Mouse (Mus musculus) olfactory bulb, adult 2 months (tissue): ENCODE results near the gene Ccdc3.

Source experiments
- CTCF ChIP-seq: fragments of 200-500 bp; IDR thresholded peaks from 2 replicates; pipeline ENCODE4 v1.5.1; 2012; ENCODE audit warnings: low read depth, mild to moderate bottlenecking, low read length, moderate library complexity; ENCODE audit not compliant: insufficient read depth
- POLR2A ChIP-seq: fragments of 200-500 bp; IDR thresholded peaks from 2 replicates; pipeline ENCODE4 v1.6.1; 2012; ENCODE audit warnings: mild to moderate bottlenecking, low read depth, low read length, moderate library complexity; ENCODE audit not compliant: insufficient read depth

- TF ChIP-seq POLR2A, result no peak
- no peak for TF ChIP-seq CTCF
Measured at GRCm38 (mm10) chr2:5241469-5241897, 103.9 kb downstream of the Ccdc3 start.
